Mouse (Mus musculus): ENCODE data around the gene Ctsw.

Gene Ctsw

GRCm38 (mm10) chr19:5461411-5461810 lies 6.9 kb downstream of the Ctsw start:
- no peak for DNase-seq (ENCODE audit: low spot score)

DNA sequence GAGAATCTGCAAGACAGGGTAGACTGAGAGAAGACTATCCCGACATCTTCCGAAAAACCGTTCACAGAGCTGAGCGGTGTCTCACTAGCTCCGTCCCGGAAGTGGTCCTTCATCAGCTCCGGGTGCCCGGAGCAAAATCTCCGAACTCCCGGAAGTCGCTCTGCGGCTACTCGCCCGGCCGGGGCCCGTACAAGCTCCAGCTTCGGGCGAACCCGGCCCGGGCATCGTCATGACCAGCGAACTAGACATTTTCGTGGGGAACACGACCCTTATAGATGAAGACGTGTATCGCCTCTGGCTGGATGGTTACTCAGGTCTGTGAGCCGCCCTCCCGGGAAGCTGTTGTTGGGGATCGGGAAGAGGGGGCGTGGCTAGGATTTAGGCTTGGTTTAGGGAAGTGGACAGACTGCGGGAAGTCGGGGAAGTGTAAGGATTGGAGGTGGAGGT lies 7.8 kb downstream of the Ctsw start, which contains the start of gene Fibp:
TSS of gene Fibp (plus strand) at position 151 of the 447 bp plus-strand sequence.
- peak; percentile 89 for DNase-seq (ENCODE audit: low spot score)

- DNase-seq (ENCODE audit: low spot score): no peak
Observed at GRCm38 (mm10) chr19:5459896-5460295, 8.4 kb downstream of the Ctsw start.

DNA sequence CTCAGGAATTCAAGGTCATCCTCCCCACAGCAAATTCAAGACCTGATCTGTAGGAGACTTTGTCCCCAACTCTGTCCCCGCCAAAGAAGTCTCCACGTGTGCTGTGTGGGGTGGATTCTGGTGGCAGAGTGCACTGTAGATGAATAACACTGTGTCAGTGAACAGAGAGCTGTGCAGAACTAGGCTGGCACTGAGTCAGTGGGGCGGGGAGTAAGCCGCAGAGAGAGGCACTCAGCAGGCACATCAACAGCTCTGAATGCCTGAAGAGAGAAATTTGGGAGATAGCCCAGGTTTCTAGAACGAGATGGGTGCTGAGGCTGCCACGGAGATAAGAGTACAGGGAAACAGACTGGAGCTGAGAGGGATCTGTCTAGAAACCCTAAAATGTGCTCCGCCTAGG lies 9.3 kb downstream of the Ctsw start:
- peak; percentile 81 for DNase-seq (ENCODE audit: low spot score)

GRCm38 (mm10) chr19:5457746-5458442 lies 10.4 kb downstream of the Ctsw start, which contains the start of gene Ccdc85b:
Gene Ccdc85b (minus strand): TSS chr19:5457894.
- peak; percentile 82 for DNase-seq (ENCODE audit: low spot score)

GRCm38 (mm10) chr19:5456922-5457745 lies 11.2 kb downstream of the Ctsw start:
- DNase-seq (ENCODE audit: low spot score): peak; percentile 94

- no peak for DNase-seq (ENCODE audit: low spot score)
Observed at GRCm38 (mm10) chr19:5456241-5456921, 11.9 kb downstream of the Ctsw start.

- no peak for DNase-seq (ENCODE audit: low spot score)
Observed at GRCm38 (mm10) chr19:5455568-5455967, 12.7 kb downstream of the Ctsw start.

DNA sequence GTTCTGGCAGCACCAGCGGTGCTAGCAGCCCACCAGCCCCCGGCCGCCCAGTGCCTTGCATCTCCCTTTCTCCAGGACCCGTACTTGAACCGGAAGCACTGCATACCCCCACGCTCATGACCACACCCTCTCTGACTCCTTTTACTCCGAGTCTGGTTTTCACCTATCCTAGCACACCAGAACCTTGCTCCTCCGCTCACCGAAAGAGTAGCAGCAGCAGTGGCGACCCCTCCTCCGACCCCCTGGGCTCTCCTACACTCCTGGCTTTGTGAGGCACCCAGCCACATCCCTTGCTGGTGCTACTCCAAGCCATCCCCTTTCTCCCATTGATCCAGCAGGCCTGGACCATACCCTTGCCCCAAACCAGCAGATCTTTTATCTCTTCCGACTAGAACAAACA lies 13.3 kb downstream of the Ctsw start:
- no peak for DNase-seq (ENCODE audit: low spot score)

- DNase-seq (ENCODE audit: low spot score): no peak
Observed at GRCm38 (mm10) chr19:5451766-5452165, 16.5 kb downstream of the Ctsw start.

DNA sequence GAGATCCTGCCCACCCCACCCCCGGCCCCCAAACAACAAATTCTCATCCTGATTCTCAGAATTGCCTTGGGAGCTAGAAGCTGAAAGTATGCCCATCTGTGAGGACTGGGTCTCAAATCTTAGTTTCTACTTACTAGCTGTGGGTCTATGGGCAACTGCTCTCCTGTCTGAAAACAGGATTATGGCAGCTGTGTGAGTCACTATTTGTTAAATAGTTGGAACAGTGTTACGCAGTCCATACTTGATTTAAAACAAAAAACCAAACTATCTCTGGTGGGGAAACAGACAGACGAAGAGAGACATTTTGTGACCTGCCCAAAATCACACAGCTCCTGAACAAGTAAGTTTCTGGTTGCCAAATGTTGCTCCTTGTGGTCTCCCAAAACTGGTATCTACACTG lies 18.6 kb downstream of the Ctsw start:
- no peak for DNase-seq (ENCODE audit: low spot score)

DNA sequence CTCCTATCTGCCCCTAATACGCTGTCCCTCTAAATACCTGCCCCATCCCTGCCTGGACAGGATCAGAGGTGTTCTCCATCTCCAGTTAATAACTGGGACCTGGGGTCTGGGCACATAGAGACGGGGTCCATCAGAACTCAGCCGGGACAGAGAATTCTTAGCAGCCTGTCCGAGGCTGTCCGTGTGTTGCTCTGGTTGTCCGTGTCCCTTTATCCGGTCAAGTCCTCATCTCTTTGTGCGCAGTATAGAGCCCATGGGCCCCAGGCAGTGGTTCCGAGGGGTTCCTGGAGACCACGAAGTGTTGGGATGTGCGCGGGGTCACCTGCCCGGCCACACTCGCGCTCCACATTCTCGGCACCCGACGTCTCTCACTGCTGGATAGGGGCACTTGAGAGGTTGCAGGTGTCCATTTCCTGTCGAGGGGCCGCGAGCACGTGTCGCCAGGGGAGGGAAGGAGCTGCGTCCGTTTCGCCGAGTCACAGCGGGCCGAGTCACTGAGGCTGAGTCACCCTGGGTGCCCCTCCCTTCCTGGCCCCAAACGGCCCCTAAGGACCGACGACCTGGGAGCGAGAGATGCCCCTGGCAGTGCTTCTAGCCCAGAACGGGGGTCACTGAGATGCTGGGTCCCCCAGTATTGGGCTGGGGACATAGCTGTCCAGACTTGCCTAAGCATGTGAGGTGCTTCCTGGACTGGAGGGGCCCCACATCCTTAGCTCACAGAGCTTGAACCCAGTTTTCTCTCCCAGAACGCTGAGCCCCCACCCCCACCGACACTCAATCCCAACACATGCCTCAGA lies 19.8 kb downstream of the Ctsw start:
- DNase-seq (ENCODE audit: low spot score): no peak

DNA sequence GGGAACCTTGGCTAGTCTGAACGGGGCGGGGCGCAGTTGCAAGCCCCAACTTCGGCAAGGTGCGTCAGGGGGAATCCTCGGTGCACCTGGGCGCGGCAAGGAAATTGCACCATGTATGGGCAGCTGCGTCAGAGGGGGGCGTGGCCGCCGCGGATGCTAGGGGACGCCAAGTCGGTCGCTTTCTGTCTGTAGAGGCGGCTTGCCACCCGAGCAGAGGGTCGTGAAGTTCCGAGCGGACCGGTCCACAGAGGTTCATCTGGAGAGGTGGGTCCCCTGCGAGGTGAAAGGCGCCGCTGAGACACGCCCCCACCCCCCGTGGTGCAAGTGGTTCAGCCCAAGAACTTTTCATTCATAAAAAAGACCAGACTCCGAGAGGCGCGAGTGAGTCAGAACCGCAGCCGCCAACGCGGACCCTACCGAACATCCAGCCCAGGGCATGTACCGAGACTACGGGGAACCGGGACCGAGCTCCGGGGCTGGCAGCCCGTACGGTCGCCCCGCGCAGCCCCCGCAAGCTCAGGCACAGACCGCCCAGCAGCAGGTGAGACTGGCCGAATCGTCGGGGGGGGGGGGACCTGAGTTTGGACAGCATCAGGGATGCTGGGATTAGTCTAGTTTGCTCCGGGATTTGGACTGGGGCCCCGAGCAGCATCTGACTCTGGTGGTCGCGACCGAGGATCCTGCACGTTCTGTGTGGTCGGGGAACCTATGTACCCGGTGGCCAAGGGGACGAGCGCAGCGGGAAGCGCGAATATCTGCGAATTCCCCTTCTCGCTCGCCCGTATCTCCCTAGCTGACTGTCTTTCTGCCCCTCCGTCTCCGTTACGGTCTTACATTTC lies 20.6 kb downstream of the Ctsw start, which contains the start of gene Fosl1:
TSS of gene Fosl1 (plus strand) at position 33 of the 839 bp plus-strand sequence.
- DNase-seq (ENCODE audit: low spot score): peak; percentile 51

DNA sequence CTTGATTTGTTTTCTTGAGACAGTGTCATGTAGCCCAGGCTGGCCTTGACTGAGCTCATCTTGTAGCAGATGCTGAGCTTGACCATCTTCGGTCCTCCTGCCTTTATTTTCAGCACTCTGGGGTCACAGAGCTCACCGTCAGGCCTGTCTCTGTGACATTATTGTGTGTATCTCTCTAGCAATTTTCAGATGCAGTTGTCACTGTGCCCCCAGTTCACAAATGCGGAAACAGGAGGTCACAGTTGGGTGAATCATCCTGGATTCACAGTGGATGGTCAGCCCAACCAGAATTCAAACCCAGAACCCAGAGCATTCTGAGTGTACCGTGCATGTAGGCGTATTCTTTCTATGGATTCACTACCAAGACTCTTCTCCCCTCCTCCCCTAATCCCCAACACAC lies 22.6 kb downstream of the Ctsw start:
- DNase-seq (ENCODE audit: low spot score): no peak

DNA sequence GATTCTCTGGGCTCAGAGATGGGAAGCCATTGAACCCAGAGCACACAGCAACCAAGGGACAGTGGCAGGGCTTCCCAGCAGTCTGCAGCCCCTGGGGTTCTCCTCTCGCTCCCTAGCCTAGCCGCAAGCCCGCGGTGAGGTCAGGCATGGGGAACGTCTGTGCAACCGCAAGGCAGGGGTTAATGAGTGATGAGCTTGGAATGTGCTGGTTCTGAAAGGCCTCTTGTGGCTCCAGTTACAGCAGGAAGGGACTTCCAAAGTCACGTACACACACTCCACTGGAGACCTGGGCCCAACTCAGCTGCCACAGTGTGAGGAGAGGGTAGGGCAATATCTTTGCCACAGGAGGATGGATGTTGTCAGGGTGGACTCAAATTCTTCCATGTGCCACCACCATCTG lies 23.4 kb downstream of the Ctsw start:
- DNase-seq (ENCODE audit: low spot score): no peak

DNA sequence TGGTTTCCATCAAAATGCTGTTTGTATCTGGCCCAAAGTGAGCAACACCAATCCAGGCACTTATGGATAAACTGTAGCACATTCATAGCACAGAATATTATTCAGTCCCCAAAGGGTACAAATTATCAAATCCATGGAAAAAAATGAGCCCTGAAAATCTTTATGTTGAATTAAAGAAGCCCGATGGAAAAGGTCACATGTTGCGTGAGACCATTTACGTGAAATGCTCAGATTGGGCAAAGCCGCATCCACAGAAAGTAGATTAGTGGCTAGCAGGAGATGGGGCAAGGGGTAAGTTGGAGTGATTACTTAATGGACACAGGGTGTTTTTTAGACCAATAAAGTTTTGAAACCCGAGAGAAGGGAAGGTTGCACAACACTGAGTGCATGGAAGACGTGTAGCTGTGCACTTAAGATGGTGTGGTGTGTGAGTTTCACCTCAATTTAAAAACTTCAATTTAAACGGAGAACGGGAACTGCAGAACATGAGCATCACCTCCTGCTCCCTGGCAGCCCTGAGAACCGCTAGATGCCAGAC lies 23.9 kb downstream of the Ctsw start:
- peak; percentile 87 for DNase-seq (ENCODE audit: low spot score)

DNA sequence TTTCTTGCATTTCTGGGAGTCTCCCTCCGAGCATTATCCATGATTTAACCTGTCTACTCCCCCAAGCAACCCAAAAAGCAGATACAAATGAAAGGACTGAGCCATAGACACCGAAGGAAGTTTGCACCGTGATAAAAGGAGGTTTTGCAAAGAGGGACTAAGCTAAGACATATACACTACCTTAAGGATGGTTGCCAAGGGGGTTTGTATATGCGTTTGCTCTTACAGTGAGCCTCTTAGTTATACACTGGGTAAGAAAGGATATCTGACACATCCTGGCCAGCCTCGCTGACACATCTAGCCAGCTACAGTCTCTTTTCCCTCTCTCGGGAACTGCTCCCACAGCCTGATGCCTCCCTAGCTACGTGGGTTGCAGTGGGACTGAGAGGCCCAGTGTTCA lies 34.4 kb downstream of the Ctsw start:
- no peak for DNase-seq (ENCODE audit: low spot score)

GRCm38 (mm10) chr19:5432992-5433852 lies 35.1 kb downstream of the Ctsw start:
- peak; percentile 93 for DNase-seq (ENCODE audit: low spot score)

- DNase-seq (ENCODE audit: low spot score): peak; percentile 57
Observed at GRCm38 (mm10) chr19:5431911-5432464, 36.3 kb downstream of the Ctsw start.

Measured in adipocyte (in vitro differentiated cells).